Mouse (Mus musculus) kidney, postnatal 10 days (tissue): ENCODE measurements around the gene Serpinb6b.
"Not testable (repeated sequence)": the region's sequence is repeated elsewhere in the genome, so short reads cannot be mapped to it uniquely, and the experiment has no call there.

ENCODE experiments used
- DNase-seq: peaks from one replicate; pipeline ENCODE4 v3.0.0; 2021; ENCODE audit warnings: mixed read lengths

The Serpinb6b gene

GRCm38 (mm10) chr13:32964989-32965811 is at the start of gene Serpinb6b:
Serpinb6b (plus strand) TSS chr13:32965209.
- peak; percentile 67 for DNase-seq

DNA sequence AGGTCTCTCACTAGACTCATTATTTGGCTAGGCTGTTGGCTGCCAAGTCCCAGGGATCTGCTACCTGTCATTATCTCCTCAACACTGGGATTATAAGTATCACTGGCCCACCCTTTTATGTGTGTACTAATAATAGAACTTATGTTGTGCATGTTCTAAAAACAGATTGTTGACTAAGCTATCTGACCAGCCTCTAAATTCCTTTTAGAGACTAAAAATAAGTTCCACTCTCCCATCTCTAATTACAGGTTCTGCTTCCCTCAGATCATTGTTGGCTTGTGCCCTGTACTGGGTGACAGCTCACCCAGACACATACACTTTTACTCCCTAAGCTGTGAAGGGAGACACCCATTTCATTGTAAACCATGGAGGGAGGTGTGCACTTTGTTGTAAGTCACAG is 42.4 kb upstream of the Serpinb6b start:
- DNase-seq: no peak

DNA sequence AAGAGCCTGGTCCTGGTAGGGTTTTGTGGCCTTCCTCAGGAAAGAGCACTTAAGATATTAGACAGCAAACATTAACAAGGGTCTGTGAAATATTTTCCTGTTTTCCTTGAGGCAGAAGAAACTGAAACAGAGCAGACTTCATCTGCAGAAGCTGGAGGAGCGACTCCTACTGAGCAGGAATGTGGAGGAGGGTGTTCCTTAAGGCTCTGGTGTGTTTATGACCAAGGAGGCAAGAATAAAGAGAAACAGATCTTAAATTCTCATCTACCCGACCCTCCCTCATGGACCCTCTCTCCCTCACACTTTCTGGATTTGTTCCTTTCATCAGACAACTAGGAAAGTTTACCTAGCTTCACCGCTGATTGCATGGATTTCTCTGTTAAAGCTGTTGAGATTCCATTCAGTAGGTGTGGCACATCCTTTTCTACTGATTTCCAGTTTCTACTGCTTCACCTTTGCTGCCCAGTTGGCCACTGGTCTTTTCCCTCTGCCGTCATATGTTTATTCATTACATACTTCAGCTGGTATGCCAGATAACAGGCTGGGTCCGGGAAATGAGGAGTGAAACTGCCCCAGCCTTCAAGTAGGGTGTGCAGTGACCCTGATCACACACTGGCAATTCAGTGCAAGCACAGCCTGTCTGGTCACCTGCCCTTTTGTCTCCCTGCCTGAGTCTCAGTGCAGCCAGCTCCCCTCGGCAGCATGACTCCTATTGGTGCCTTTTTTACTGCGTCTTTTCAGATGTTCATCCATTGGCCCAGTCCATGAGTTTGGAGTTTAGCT is 40.2 kb upstream of the Serpinb6b start:
- DNase-seq: peak; percentile 61

- DNase-seq: no peak
These were observed 38.3 kb upstream of the Serpinb6b start for GRCm38 (mm10) chr13:32926661-32927060.

DNA sequence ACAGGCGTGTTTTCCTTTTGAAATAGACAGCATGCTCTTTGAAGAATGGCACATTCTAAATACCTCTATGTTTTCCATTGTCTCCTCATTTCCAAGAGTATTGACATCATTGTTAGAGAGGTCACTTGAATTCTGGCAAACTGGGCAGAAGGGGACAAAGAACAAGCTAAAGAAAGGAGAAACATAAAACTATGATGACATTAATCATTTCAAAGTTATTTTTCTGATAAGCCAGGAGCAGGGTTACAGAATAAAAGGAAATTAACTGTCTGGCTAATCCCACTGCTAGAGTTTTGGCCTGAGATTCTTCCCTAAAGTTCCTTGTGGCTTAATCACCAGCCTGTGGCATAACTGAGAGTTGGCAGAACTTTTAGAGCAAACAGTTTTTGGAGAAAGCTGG is 37.8 kb upstream of the Serpinb6b start:
- no peak for DNase-seq

DNA sequence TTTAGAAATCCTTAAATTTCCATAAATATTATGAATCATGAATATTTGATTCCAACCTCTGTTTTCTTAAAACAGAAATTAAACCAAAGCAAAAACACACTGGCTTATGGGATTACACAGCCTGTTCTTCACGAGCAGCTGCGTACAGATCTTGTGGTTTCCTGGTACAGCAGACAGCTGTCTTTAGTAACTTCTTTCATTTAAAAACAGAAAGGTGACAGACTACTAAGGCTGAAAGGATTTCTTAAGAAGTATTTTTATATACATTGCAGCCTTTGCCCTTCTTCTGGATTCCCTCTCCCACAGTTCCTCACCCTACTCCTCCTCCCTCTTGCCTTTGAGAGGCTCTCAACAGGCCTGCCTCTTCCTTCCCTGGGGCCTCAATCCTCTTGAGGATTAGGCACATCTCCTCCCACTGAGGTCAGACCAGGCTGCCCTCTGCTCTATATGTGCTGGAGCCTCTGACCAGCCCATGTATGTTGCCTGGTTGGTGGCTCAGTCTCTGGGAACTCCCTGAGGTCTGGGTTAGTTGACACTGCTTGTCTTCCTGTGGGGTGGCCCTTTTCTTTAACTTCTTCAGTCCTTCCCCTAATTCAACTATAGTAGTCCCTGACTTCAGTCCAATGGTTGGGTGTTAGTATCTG is 35.8 kb upstream of the Serpinb6b start:
- DNase-seq: no peak

DNA sequence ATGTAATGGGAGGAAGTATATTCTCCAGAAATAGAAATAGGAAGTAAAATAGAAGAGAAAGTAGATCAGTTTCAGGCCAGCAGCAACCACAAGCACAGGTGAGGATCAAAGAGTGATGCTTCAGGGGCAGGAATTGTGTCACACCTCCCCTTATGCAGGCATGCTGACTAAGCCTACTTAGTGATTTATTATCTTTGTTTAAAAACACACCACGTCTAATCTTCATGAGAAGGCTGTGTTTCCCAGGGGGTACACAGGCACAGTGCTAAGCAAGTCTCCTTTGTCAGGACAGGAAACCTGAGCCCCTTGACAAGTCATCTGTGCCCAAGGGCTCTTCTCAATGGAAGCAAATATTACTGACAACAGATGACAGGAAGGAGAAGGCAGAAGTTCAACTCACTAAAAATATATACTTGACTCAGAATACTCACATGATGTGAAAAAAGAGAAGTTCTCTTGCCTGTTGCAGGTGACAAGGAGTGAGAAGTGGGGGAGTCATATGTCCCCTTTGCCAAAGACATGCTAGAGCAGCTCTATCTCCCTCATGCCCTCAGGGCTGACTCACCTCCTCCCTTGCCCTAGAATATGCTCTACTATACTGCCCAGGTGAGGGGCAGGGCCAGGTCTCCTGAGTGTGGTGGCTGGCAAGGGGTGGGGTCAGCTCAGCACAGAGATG is 30.2 kb upstream of the Serpinb6b start:
- no peak for DNase-seq

- DNase-seq: not testable (repeated sequence)
These were observed 26.7 kb upstream of the Serpinb6b start for GRCm38 (mm10) chr13:32938275-32938674.

- not testable (repeated sequence) for DNase-seq
These were observed 25.8 kb upstream of the Serpinb6b start for GRCm38 (mm10) chr13:32939191-32939590.

GRCm38 (mm10) chr13:32956537-32956936 is 8.5 kb upstream of the Serpinb6b start:
- no peak for DNase-seq

DNA sequence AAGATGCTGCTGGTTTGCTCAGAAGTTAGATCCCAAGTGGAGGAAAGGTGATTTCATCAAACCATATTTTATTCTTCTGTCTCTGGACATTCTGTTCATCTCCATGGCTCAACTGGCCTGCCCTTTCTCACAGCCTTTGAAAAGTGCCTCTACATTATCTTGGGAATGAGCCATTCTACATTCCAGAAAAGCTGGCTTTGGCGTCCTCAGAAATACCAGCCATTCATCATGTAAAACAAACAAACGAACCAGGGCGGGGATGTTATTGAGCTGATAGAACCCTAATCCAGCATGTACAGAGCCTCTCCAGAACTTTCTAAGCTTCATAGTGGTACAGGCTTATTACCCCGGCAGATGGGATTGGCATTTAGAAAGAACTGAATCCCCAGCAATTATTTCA is 7.1 kb upstream of the Serpinb6b start:
- no peak for DNase-seq

- not testable (repeated sequence) for DNase-seq
These were observed 6.5 kb upstream of the Serpinb6b start for GRCm38 (mm10) chr13:32958521-32958920.

- DNase-seq: peak; percentile 25
These were observed 837 bp upstream of the Serpinb6b start for GRCm38 (mm10) chr13:32963990-32964753.

DNA sequence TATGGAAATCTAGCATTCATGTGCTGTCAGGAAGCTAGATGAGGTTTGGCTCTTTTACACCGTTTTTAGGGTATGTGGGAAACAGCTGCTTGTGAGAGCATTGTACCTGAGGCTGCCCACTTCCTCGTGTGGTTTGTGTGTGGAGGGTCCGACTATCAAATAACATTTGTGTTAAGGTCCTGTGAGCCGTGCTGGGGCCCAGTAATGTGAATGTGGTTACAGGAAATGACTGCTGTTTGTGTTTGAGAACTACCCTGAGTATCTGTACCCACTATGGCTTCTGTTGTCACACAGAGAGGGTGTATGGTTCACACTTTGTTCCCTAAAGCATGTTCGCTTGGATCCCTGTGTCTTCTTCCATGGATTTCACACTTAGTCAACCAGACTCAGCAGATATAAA is 1.1 kb downstream of the Serpinb6b start:
- no peak for DNase-seq

GRCm38 (mm10) chr13:32967233-32967632 is 2.2 kb downstream of the Serpinb6b start:
- no peak for DNase-seq

DNA sequence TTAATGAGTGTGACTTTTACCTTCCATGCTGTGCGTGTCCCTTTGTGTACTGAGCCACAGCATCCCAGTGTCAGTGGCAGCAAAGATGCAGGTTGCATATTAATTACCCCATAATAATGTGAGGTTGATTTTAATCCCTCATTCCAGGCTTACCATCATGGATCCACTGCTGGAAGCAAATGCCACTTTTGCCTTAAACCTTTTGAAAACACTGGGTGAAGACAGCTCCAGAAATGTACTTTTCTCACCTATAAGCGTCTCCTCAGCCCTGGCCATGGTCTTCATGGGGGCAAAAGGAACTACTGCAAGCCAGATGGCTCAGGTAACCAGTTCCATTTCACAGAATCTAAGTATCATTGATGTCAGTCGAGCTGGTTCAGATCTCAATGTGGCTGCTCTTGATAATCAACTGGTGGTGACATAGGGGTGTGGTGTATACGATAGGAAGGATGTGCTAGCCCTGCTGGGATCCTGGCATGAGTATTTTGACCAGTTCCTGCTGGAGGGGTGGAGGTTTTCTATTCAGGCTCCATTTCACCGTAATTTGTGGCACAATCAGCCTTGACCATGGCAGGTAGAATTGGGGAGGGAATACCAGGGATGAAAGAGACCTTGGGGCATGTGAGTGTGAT is 3.5 kb downstream of the Serpinb6b start:
- no peak for DNase-seq

DNA sequence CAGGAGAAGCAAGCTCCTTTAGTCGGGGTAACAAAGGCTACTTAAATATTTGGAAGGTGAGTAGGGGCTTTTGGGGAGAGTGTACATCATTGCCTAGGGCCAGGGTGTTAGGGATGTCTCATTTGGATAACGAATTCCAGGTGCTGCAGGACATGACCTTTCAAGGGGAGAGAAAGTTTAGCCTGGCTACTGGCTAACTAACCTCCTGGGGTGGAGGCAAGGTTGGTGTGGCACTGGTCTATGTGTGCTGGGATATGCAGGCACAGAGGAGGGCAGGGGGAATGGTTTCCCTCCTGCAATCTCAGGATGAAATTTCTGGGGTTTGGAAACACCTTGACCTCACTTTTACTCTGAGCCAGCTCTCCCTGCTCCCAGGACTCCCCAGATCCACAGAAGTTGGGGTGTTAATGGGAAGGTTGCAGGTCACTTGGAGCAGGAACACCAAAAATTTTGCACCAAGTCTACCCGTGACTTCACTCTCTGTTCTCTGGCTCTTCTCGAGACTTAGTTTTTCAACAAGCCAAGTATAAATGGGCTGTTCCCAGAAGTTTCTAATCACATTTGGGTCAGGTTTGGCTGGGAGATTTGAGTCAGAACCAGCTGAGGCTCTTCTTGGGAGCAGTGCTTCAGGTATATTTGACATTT is 4.1 kb downstream of the Serpinb6b start:
- no peak for DNase-seq

DNA sequence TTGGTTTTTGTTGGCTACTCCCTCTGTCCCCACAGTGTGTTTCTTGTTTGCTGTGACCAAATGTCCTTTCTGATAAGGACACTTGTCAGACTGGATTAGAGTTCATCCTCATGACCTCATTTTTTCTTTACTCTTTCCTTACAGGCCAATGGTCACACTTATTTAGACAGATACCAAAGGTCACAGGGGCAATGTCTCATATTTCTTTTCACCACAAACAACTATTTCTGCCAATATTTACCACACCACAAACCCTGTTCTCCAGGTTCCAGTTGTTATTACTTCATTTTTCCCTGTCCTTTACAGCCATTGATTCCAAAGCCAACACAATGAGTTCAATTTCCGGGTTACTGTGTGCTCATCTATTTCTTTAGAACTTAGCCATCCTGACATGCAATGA is 4.6 kb downstream of the Serpinb6b start:
- DNase-seq: no peak

GRCm38 (mm10) chr13:32970776-32971175 is 5.8 kb downstream of the Serpinb6b start:
- no peak for DNase-seq

DNA sequence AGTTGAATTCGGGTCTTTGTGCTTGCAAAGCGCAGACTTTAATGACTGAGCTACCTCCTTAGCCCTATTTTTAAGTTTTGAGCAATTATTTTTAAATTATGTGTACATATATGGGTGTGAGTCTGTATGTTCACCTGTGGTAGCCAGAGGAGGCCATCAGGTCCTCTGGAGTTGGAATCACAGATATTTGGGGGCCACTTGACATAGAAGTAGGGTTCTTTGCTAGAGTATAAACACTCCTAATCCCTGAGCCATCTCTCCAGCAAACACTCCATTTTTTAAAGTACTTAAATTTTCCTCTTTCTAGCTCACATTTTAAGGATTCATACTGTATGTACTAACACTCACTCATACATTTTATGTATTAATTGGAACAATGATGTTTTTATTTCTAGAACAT is 9.3 kb downstream of the Serpinb6b start:
- DNase-seq: no peak

- DNase-seq: no peak
These were observed 10.0 kb downstream of the Serpinb6b start for GRCm38 (mm10) chr13:32974889-32975460.
